Mouse (Mus musculus): ENCODE measurements around the gene Rcl1.

Rcl1 gene

GRCm38 (mm10) chr19:29113746-29114649 lies 12.8 kb downstream of the Rcl1 start:
- DNase-seq = no peak

- no peak for DNase-seq
Observed at GRCm38 (mm10) chr19:29116796-29117195, 15.6 kb downstream of the Rcl1 start.

- DNase-seq = no peak
Observed at GRCm38 (mm10) chr19:29118196-29118595, 17.0 kb downstream of the Rcl1 start.

GRCm38 (mm10) chr19:29120311-29120710 lies 19.1 kb downstream of the Rcl1 start:
- no peak for DNase-seq

GRCm38 (mm10) chr19:29121394-29121793 lies 20.2 kb downstream of the Rcl1 start:
- DNase-seq = no peak

GRCm38 (mm10) chr19:29124886-29125585 lies 23.9 kb downstream of the Rcl1 start:
- no peak for DNase-seq

GRCm38 (mm10) chr19:29126347-29127015 lies 25.3 kb downstream of the Rcl1 start:
- DNase-seq = no peak

- DNase-seq = no peak
Observed at GRCm38 (mm10) chr19:29127331-29127730, 26.2 kb downstream of the Rcl1 start.

- no peak for DNase-seq
Observed at GRCm38 (mm10) chr19:29128217-29128616, 27.0 kb downstream of the Rcl1 start.

- DNase-seq = no peak
Observed at GRCm38 (mm10) chr19:29129551-29129950, 28.4 kb downstream of the Rcl1 start.

GRCm38 (mm10) chr19:29131171-29131570 lies 30.0 kb downstream of the Rcl1 start:
- no peak for DNase-seq

- no peak for DNase-seq
Observed at GRCm38 (mm10) chr19:29134293-29134692, 33.1 kb downstream of the Rcl1 start.

- DNase-seq = no peak
Observed at GRCm38 (mm10) chr19:29135172-29135736, 34.1 kb downstream of the Rcl1 start.

GRCm38 (mm10) chr19:29138546-29139270 lies 37.5 kb downstream of the Rcl1 start:
- no peak for DNase-seq

GRCm38 (mm10) chr19:29139699-29140456 lies 38.7 kb downstream of the Rcl1 start:
- DNase-seq = no peak

GRCm38 (mm10) chr19:29140933-29141332 lies 39.8 kb downstream of the Rcl1 start:
- no peak for DNase-seq

- DNase-seq = no peak
Observed at GRCm38 (mm10) chr19:29142307-29142706, 41.1 kb downstream of the Rcl1 start.

- DNase-seq = no peak
Observed at GRCm38 (mm10) chr19:29145421-29145820, 44.2 kb downstream of the Rcl1 start.

- DNase-seq = no peak
Observed at GRCm38 (mm10) chr19:29146820-29147219, 45.6 kb downstream of the Rcl1 start.

GRCm38 (mm10) chr19:29149583-29149982 lies 48.4 kb downstream of the Rcl1 start:
- DNase-seq = no peak

GRCm38 (mm10) chr19:29150038-29150437 lies 48.9 kb downstream of the Rcl1 start:
- DNase-seq = no peak

- no peak for DNase-seq
Observed at GRCm38 (mm10) chr19:29151443-29151842, 50.3 kb downstream of the Rcl1 start.

All from cerebellum, postnatal 36 days (tissue).